In the genomic region with DNA sequence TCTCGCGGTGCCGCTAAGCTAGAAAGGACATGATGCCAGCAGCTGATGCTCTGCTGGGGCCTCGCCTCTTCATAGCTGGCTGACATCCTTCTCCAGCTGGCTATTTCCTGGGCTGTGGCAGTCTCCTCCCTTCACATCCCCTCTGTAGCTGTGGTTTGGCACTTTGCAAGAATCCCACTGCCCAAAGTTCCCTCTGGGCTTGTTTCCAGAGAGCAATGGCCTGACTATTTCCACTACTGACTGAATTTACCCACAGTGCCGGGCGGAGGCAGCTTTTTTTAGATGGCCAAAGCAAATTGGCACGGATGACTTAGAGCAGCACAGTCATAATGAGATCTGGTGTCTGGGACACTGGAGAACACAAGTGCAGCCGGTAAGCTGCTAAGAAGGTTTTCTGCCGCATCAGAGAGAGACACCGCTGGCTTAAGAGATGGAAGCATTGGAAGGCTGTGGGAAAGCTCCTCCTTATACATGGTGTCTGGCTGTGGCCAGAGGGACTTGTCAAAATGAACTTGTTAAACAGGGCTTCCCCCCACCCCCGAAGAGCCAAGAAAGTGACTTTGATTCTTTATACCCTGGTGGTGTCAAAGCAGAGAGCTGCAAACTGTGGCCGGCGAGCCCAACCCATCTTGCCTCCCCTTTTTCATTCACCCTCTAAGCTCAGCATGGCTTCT, we compare ENCODE assay signal across 12 mouse cellular contexts.
DNase-seq lines count a peak whose midpoint lies in the region; ATAC-seq and TF ChIP-seq lines count a peak whose summit lies in the region.
"Had no signal": no experiment of that assay in that cellular context is flagged by ENCODE, and none has a peak within 500 bp of the region (broad histone marks: within the 10 kb centered on the region; RNA-seq: fewer than 3 reads in every experiment).

No protein-coding gene starts in this region.

- no peak overlapping the region for H3K9ac ChIP-seq in hindbrain, postnatal 0 days (replicated peaks; ENCODE audit: low read length)
- no peak overlapping the region for H3K9ac ChIP-seq in hindbrain, embryonic 13.5 days
- H3K9ac ChIP-seq: neural tube, embryonic 13.5 days had no signal

- no peak for TF ChIP-seq CTCF in hindbrain, postnatal 0 days (IDR thresholded peaks at IDR 0.05; ENCODE audit: low read depth)
- TF ChIP-seq CTCF in kidney, adult 2 months (conservative IDR thresholded peaks at IDR 0.05; ENCODE audit: insufficient read depth, insufficient read length, low read depth, low read length) = no peak

- H3K36me3 ChIP-seq in hindbrain, postnatal 0 days (ENCODE audit: insufficient read depth, low read length) = no peaks in the 10 kb centered on the region
- no peaks in the 10 kb centered on the region for H3K36me3 ChIP-seq in hindbrain, embryonic 13.5 days
- H3K36me3 ChIP-seq in kidney, adult 2 months (ENCODE audit: control insufficient read depth, insufficient read depth, low read length) = no peaks in the 10 kb centered on the region
- H3K36me3 ChIP-seq: neural tube, embryonic 13.5 days had no signal

- peak; percentile 1 for DNase-seq in cerebellum, adult 11 months
- DNase-seq in cerebellum, adult 9-11 months = no peak
- peak; percentile 78 for DNase-seq in hindbrain, postnatal 0 days (ENCODE audit: low spot score)
- DNase-seq in right cerebral cortex, adult 18-20 months = peak; percentile 1
- DNase-seq in right cerebral cortex, adult 2 months (ENCODE audit: low spot score in 2 of 2) = no peak
- no peak for DNase-seq in kidney, adult 2 months
- no peak for DNase-seq in heart, postnatal 36 days
- DNase-seq: heart, postnatal 4 days; kidney, postnatal 14 days had no signal

- ATAC-seq in hindbrain, postnatal 0 days = peak; percentile 92
- ATAC-seq in hindbrain, embryonic 13.5 days (ENCODE audit: low FRiP score) = no peak

- no peaks in the 10 kb centered on the region for H3K4me1 ChIP-seq in hindbrain, postnatal 0 days (ENCODE audit: insufficient read depth, low read length)
- H3K4me1 ChIP-seq in hindbrain, embryonic 13.5 days (replicated peaks) = peaks cover 6% of the 10 kb centered on the region; the same call in 1 of the 2 replicates
- no peaks in the 10 kb centered on the region; the same call in 1 of the 2 replicates for H3K4me1 ChIP-seq in kidney, adult 2 months (ENCODE audit: control insufficient read depth, insufficient read depth, low read length)

- H3K27ac ChIP-seq in hindbrain, postnatal 0 days = no peak overlapping the region
- H3K27ac ChIP-seq in hindbrain, embryonic 13.5 days = no peak overlapping the region
- H3K27ac ChIP-seq in kidney, adult 2 months (ENCODE audit: insufficient read depth, low read depth, low read length) = no peak overlapping the region
- H3K27ac ChIP-seq: macrophage; neural tube, embryonic 13.5 days had no signal

- no peak for TF ChIP-seq POLR2A in kidney, adult 2 months (IDR thresholded peaks at IDR 0.05; ENCODE audit: low read depth, low read length)

- no peak overlapping the region for H3K4me3 ChIP-seq in hindbrain, postnatal 0 days (ENCODE audit: low read length)
- no peak overlapping the region for H3K4me3 ChIP-seq in hindbrain, embryonic 13.5 days
- no peak overlapping the region for H3K4me3 ChIP-seq in kidney, adult 2 months (ENCODE audit: insufficient read depth, low read depth, low read length)
- H3K4me3 ChIP-seq: neural tube, embryonic 13.5 days had no signal

- WGBS in hindbrain, postnatal 0 days = 48% methylated on average over 13 of the region's 13 CpGs
- WGBS in hindbrain, embryonic 13.5 days = 87% methylated on average over 13 of the region's 13 CpGs
- WGBS in kidney, adult 2 months = 84% methylated on average over 13 of the region's 13 CpGs

- peak overlapping the region; percentile 27 for H3K4me2 ChIP-seq in hindbrain, postnatal 0 days (ENCODE audit: low read depth, low read length)
- no peak overlapping the region for H3K4me2 ChIP-seq in hindbrain, embryonic 13.5 days
- H3K4me2 ChIP-seq: neural tube, embryonic 13.5 days had no signal

- H3K9me3 ChIP-seq in hindbrain, postnatal 0 days (ENCODE audit: low read length) = no peaks in the 10 kb centered on the region
- H3K9me3 ChIP-seq in hindbrain, embryonic 13.5 days = no peaks in the 10 kb centered on the region
- H3K9me3 ChIP-seq: neural tube, embryonic 13.5 days had no signal

- intact Hi-C loops in heart, postnatal 36 days (cut with DNase I) = no loop called here

- H3K27me3 ChIP-seq in hindbrain, postnatal 0 days (ENCODE audit: insufficient read depth, low read length) = no peaks in the 10 kb centered on the region
- H3K27me3 ChIP-seq in hindbrain, embryonic 13.5 days = no peaks in the 10 kb centered on the region
- H3K27me3 ChIP-seq in kidney, adult 2 months (replicated peaks; ENCODE audit: control insufficient read depth, insufficient read depth, low read length) = no peaks in the 10 kb centered on the region
- H3K27me3 ChIP-seq: neural tube, embryonic 13.5 days had no signal

Comparison
In these comparisons a context has a peak if more than half of its experiments do, and no peak if none do; other contexts are left out.
1. DNase-seq: peak in cerebellum, adult 11 months (single experiment), hindbrain, postnatal 0 days (single experiment) and right cerebral cortex, adult 18-20 months (single experiment); none in cerebellum, adult 9-11 months (single experiment), right cerebral cortex, adult 2 months (0 of 2), kidney, adult 2 months (single experiment) and heart, postnatal 36 days (0 of 2).